Mouse (Mus musculus) heart, adult 2 months (tissue): Measurements from ENCODE around the gene Usp7. TPM values are rescaled to one million over a fixed set of nuclear protein-coding genes. Genes with fewer than 3 reads are reported as not detected.

Source experiments
- DNase-seq, 2 experiments: peaks; one replicate each; pipeline ENCODE4 v3.0.0; 2021
- H3K27ac ChIP-seq: fragments of 200-600 bp; 2 replicates; pipeline ENCODE4 v1.8.1; 2022
- H3K27me3 ChIP-seq: fragments of 200-500 bp; 2 replicates; pipeline ENCODE4 v1.6.1; 2012; ENCODE audit warnings: mild to moderate bottlenecking, low read length, inconsistent platforms, mixed read lengths; ENCODE audit not compliant: control insufficient read depth, insufficient read depth
- H3K36me3 ChIP-seq: fragments of 200-500 bp; 2 replicates; pipeline ENCODE4 v1.6.1; 2012; ENCODE audit warnings: low read length, inconsistent platforms; ENCODE audit not compliant: control insufficient read depth, insufficient read depth
- H3K4me1 ChIP-seq: fragments of 200-500 bp; 2 replicates; pipeline ENCODE4 v1.6.1; 2011; ENCODE audit warnings: low read length; ENCODE audit not compliant: control insufficient read depth, insufficient read depth
- H3K4me3 ChIP-seq: fragments of 200-600 bp; 2 replicates; pipeline ENCODE4 v1.8.1; 2022
- H3K79me2 ChIP-seq: fragments of 200-500 bp; replicated peaks from 2 replicates; pipeline ENCODE4 v1.6.1; 2012; ENCODE audit warnings: mild to moderate bottlenecking, inconsistent platforms, low read length, moderate library complexity, mixed read lengths; ENCODE audit not compliant: control insufficient read depth, insufficient read depth
- H3K9ac ChIP-seq: fragments of 200-500 bp; 2 replicates; pipeline ENCODE4 v1.6.1; 2012; ENCODE audit warnings: low read depth, mild to moderate bottlenecking, control low read depth, inconsistent platforms, low read length, mixed read lengths
- CTCF ChIP-seq: fragments of 200-600 bp; IDR thresholded peaks from 2 replicates; pipeline ENCODE4 v1.8.1; 2022; ENCODE audit warnings: antibody characterized with exemption, mild to moderate bottlenecking, moderate library complexity
- EP300 ChIP-seq: fragments of 200-500 bp; IDR thresholded peaks from 2 replicates; pipeline ENCODE4 v1.6.1; 2011; ENCODE audit warnings: low read depth, low read length, control low read depth; ENCODE audit not compliant: insufficient read depth
- POLR2A ChIP-seq: fragments of 200-500 bp; IDR thresholded peaks from 2 replicates; pipeline ENCODE4 v1.6.1; 2011; ENCODE audit warnings: mild to moderate bottlenecking, low read depth, low read length, control low read depth; ENCODE audit not compliant: insufficient read depth
- WGBS: fragments of 180-500 bp; shearing (Covaris S2); methylation state at CpG from one replicate; pipeline ENCODE4 v1.1.7; 2018; 5-methylcytosine and 5-hydroxymethylcytosine counted together
- intact Hi-C: fragments of 180-260 bp; cut with DNase I; formaldehyde crosslinking; loops from one replicate; pipeline ENCODE4 v1.15.1; 2025
- polyA plus RNA-seq: library from polyadenylated mRNA; depleted of rRNA; stranded (reverse); fragments of >200 nt; gene quantifications from 2 replicates; pipeline ENCODE4 v1.2.3, GENCODE M21; 2012
- total RNA-seq, 2 experiments: library from RNA; stranded (reverse); gene quantifications; 2 replicates each; pipeline ENCODE4 v1.2.3; 2021

Gene Usp7
- total and polyA plus RNA-seq, 3 experiments = 19.4 to 49.0 (median 45.6) TPM

DNA sequence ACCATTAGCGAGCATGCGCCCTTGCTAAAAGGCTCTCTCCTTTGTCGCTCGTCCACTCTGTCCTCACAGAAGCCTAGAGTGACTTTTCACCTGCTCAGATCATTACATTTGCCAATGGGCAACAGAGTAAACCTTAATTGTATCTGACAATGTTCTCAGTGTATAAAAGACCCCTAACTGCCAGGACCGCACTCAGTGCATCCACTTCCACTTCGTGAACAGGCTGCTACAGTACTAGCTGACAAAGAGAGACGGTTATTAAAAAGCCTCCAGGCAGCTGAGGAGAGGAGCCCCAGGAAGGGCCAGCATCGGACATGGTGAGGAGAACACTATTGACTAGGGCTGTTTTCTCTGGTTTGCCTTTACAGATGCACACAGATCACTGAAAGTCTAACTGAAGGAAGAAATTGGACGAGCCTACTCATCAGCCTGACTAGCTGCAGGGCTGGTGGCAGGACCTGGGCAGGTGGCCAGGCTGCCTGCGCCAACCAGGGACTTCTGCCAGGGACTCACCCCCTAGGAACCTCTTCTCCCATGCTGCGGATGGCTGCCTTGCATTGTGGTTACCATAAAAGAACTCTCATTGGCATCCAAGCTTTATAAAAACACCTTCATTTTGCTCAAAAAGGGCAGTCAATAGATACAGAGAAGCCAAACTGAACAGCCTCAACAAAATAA lies 102.0 kb downstream of the Usp7 start:
- Histone ChIP-seq H3K4me3 (no peak overlapping the region), H3K27me3 (no peaks in the 10 kb centered on the region), H3K27ac (no peak overlapping the region), H3K79me2 (no peaks in the 10 kb centered on the region), H3K9ac (no peak overlapping the region), H3K4me1 (no peaks in the 10 kb centered on the region), H3K36me3 (no peaks in the 10 kb centered on the region)
- no peak for TF ChIP-seq POLR2A
- no peak for TF ChIP-seq EP300
- TF ChIP-seq CTCF = no peak
- 79% methylated on average over 11 of the region's 11 CpGs for WGBS
- peak; percentile 63 to 67 for DNase-seq
- intact Hi-C loops = no loop called here

DNA sequence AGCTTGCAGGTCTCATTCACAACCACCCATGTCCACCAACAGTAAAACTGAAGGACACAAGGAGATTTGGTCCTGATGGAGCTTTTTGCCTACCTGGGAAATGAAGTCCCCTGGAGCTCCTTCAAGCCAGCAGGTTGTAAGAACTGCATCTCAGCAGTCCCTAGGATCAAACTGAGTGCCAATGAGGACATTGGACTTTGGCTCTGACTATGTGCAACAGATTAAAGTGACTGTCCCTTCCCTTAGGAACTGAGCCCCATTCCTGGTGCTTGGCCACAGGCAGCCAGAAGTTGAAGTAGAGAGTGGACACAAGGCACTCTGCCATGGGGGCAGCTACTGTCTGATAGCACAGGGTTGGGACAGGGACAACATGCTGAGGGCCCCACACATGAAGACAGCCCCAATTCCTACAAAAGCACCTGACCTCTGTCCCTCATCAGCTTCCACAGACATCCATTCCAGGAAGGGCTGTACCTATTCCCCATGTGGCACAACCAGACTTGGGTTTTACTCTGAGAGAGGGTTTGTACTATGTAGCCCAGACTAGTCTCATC lies 104.5 kb downstream of the Usp7 start:
- Histone ChIP-seq H3K36me3 (no peaks in the 10 kb centered on the region), H3K4me1 (no peaks in the 10 kb centered on the region), H3K27ac (no peak overlapping the region), H3K27me3 (no peaks in the 10 kb centered on the region), H3K4me3 (no peak overlapping the region), H3K9ac (no peak overlapping the region), H3K79me2 (no peaks in the 10 kb centered on the region)
- TF ChIP-seq CTCF = no peak
- TF ChIP-seq EP300 = no peak
- TF ChIP-seq POLR2A = no peak
- no peak for DNase-seq
- intact Hi-C loops = loop anchor here (2.0 kb wide), 1 partner anchor 181 kb away; no protein-coding TSS in a partner anchor

DNA sequence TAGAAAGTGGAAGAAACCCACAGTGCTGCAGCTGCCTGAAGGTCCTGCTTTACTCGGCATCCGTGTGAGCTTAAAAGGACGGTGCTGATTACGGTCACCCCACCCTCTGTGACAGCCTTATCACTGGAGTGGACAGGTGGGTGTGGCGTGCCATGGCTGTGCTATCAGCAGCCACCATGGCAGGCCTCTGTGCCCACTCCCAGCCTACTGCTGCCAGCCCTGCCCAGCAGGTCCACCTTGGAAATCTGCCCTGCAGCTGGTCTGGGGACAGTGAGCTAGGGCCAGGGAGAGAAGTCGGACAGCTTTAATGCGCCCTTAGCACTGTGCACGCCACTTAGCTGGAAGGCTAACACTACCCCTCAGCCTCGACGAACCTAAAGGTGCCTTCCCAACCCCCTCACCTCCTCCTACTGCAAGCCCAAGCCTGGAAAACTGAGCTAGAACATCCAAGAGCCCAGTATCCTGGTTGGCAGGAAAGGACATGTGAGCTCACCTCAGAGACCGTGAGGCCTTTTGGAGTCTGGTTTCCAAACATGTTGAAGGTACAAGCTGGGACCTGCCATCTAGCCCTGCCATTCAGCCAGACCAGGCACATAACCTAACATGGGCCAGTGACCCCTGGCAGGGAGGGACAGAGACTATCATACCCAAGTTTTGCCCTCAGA lies 105.1 kb downstream of the Usp7 start:
- Histone ChIP-seq H3K27ac (no peak overlapping the region), H3K79me2 (no peaks in the 10 kb centered on the region), H3K4me1 (no peaks in the 10 kb centered on the region), H3K36me3 (no peaks in the 10 kb centered on the region), H3K27me3 (no peaks in the 10 kb centered on the region), H3K4me3 (no peak overlapping the region), H3K9ac (no peak overlapping the region)
- DNase-seq = peak; percentile 46 to 49
- intact Hi-C loops = loop anchor here (1.0 to 2.0 kb wide), 2 partner anchors 82 to 182 kb away; no protein-coding TSS in a partner anchor
- TF ChIP-seq EP300 (no peak), POLR2A (no peak), CTCF (no peak)
- WGBS = 53% methylated on average over 11 of the region's 11 CpGs

DNA sequence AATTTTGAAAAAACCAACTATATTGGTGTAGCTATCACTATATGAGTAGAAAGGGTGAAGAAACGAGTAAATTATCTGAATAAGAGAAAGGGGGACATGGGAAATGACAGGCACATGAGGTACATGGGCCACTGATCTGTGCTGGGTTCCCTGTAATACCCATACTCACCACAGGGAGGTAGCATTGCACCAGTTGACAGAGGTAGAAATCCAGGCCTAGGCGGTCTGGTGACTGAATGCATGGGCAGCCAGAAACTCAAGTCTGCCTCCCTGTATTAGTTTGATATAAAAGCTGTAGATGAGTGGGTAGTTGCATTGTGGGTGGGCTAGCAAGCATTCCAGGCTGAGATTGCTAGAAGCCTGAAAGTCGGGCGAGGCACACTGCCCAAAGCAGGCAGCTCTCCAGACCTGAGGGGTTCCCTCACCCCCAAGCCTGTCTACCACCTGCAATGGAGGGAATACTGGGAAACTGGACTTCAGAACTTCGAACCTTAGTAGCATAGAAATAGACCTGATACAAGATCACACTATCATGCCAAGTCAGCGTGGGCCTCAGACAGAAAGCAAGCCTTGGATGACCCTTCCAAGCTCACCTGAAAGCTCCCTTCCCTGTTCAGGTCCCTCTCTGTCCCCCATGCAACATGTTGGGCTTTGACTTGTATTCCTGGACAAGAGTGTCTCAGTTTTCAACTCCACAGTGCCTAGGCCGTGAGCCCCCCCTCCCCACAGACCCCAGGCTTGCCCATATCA lies 105.8 kb downstream of the Usp7 start:
- H3K36me3 ChIP-seq = no peaks in the 10 kb centered on the region
- H3K79me2 ChIP-seq = no peaks in the 10 kb centered on the region
- WGBS = 50% methylated on average over 7 of the region's 7 CpGs
- no peaks in the 10 kb centered on the region for H3K4me1 ChIP-seq
- H3K9ac ChIP-seq = no peak overlapping the region
- H3K27ac ChIP-seq = no peak overlapping the region
- H3K27me3 ChIP-seq = no peaks in the 10 kb centered on the region
- intact Hi-C loops = loop anchor here (1.0 to 2.0 kb wide), 2 partner anchors 83 to 183 kb away; no protein-coding TSS in a partner anchor
- TF ChIP-seq POLR2A (no peak), EP300 (peak; percentile 82; the same call in 1 of the 2 replicates), CTCF (peak; percentile 97)
- DNase-seq = peak; percentile 69 to 78
- no peak overlapping the region for H3K4me3 ChIP-seq

DNA sequence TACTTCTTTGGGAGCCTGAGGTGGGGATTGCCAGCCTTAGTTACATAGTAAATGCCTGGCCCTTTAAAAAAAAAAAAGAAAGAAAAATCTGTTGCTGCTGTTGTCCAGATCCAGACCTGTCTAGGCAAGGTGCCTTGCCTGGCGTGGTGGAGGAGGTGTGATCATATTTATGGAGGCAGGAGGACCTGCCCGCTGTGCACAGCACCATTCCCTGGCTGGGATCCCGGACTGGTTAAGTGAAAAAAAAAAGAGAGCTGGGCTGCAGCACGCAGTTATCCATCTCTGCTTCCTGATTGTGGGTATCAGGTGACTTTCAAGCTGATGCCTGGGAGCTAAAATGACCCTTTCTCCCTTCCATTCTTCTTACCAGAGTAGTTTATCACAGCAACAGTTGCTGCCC lies 107.0 kb downstream of the Usp7 start:
- Histone ChIP-seq H3K27me3 (no peaks in the 10 kb centered on the region), H3K9ac (no peak overlapping the region), H3K36me3 (no peaks in the 10 kb centered on the region), H3K79me2 (no peaks in the 10 kb centered on the region), H3K4me1 (no peaks in the 10 kb centered on the region), H3K27ac (no peak overlapping the region), H3K4me3 (no peak overlapping the region)
- intact Hi-C loops = no loop called here
- DNase-seq = no peak
- TF ChIP-seq CTCF (no peak), POLR2A (no peak), EP300 (no peak)
- WGBS = 29% methylated on average over 4 of the region's 4 CpGs
